Mouse (Mus musculus): Measurements from ENCODE around the gene Palm2. TPM values are rescaled to one million over a fixed set of nuclear protein-coding genes. Genes with fewer than 3 reads are reported as not detected.

Gene Palm2
- polyA plus RNA-seq, 1 experiment = 75.2 TPM

DNA sequence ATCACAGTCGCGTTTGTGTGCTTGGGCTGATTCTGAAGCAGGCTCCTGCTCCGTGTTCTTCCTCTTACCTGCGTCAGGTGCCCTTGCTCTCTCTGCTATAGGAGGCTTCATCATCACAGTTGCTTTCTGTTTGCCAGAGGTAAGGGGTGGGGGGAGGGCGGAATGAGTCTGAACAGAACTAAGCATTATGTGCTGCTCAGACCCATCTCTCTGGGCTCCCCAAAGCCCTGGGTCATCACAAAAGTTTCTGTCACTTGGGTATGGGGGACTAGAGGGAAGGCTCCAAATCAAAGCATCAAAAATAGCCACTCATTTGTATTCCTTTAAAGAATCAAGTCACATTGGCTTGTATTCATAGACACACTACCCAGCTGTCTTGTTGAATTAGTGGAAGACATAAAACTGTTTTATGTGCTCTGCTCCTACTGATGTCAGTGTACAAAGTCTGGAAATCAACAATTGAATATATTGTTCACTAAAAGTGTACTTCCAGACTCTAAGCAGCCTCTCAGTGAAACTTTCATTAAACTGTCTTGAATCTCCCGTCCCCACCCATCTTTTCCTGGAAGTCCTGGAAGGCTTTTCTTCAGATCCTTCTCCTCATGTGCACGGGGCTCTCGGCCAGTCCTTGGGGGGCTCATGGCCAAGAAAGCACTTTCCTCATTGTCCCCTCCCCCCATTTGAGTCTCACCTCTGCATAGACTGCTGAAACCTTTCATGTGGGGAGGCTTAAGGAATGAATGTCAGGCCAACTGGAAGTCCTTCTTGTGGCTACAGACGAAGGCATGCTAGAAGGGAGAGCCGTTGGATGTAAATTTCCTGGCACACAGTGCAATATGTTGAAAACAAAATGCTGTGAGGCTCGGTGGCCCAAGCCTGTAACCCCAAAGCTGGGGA is 269.8 kb downstream of the Palm2 start:
- Histone ChIP-seq H3K4me1 (ENCODE audit: control insufficient read depth, insufficient read depth, low read length) (no peaks in the 10 kb centered on the region), H3K27ac (ENCODE audit: insufficient read depth, low read length) (no peak overlapping the region), H3K4me3 (ENCODE audit: insufficient read depth, low read length) (no peak overlapping the region)
- no peak for TF ChIP-seq CTCF (IDR thresholded peaks at IDR 0.05; ENCODE audit: borderline replicate concordance, insufficient read depth, low read length)
- no peak for TF ChIP-seq POLR2A (IDR thresholded peaks at IDR 0.05; ENCODE audit: low read depth, low read length)

DNA sequence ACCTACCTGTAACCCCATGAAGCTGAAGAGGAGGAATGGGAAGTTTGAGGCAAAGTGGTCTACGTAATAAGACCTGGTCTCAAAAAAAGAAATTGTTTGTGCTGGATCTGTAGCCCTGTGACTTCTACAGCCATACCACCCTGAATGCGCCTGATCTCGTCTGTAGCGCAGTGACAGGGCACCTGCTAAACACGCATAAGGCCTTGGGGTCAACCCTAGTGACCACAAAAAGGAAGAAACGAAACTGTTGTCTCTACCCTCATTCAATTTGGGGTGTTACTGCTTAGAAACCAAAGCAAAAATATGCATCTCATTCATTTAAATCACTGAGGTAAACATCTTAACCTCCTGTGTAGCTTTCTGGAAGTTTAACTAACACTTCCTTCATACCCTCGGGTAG is 270.5 kb downstream of the Palm2 start:
- Histone ChIP-seq H3K4me3 (ENCODE audit: insufficient read depth, low read length) (no peak overlapping the region), H3K27ac (ENCODE audit: insufficient read depth, low read length) (no peak overlapping the region), H3K4me1 (ENCODE audit: control insufficient read depth, insufficient read depth, low read length) (no peaks in the 10 kb centered on the region)
- TF ChIP-seq POLR2A (IDR thresholded peaks at IDR 0.05; ENCODE audit: low read depth, low read length) (no peak), CTCF (IDR thresholded peaks at IDR 0.05; ENCODE audit: borderline replicate concordance, insufficient read depth, low read length) (no peak)

DNA sequence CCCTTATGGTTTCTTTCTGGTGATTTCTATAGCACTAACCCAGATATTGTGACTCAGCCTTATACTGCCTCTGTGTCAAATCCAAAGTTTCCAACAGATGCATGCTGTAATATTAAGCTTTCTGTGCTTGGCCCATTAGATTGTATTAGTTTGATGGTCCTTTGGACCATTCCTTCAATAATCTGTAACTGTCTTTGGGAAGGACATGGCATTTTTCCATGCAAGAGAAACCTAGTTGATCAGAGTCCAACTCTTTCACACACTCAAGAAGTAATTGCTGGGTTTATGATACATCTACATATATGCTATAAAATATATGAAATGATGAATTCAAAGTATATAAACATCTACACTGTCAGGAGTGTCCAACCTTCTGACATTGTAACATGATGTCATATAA is 281.8 kb downstream of the Palm2 start:
- Histone ChIP-seq H3K4me3 (ENCODE audit: insufficient read depth, low read length) (no peak overlapping the region), H3K27ac (ENCODE audit: insufficient read depth, low read length) (no peak overlapping the region), H3K4me1 (ENCODE audit: control insufficient read depth, insufficient read depth, low read length) (no peaks in the 10 kb centered on the region; the same call in 1 of the 2 replicates)
- TF ChIP-seq POLR2A (IDR thresholded peaks at IDR 0.05; ENCODE audit: low read depth, low read length) (no peak), CTCF (IDR thresholded peaks at IDR 0.05; ENCODE audit: borderline replicate concordance, insufficient read depth, low read length) (no peak)

DNA sequence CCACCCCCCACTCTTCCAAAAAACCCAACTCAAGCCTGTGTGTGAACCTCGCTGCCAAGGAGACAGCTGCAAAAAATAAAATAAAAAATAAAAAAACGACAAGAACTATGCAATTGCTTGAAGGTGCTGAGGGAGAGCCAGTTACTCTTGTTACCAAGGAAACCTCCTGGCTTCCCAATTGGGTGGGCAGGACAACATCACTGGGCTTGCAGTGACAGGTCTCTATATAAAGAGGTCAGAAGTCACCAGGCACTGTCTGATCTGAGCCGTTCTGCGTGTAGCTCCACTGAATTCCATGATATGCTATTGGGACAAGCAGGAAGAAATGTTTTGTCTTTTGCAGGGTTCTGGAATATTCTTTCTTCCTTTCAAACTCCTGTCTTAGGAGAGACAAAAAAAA is 282.7 kb downstream of the Palm2 start:
- Histone ChIP-seq H3K27ac (ENCODE audit: insufficient read depth, low read length) (no peak overlapping the region), H3K4me1 (ENCODE audit: control insufficient read depth, insufficient read depth, low read length) (no peaks in the 10 kb centered on the region; the same call in 1 of the 2 replicates), H3K4me3 (ENCODE audit: insufficient read depth, low read length) (no peak overlapping the region)
- TF ChIP-seq CTCF (IDR thresholded peaks at IDR 0.05; ENCODE audit: borderline replicate concordance, insufficient read depth, low read length) = no peak
- no peak for TF ChIP-seq POLR2A (IDR thresholded peaks at IDR 0.05; ENCODE audit: low read depth, low read length)

DNA sequence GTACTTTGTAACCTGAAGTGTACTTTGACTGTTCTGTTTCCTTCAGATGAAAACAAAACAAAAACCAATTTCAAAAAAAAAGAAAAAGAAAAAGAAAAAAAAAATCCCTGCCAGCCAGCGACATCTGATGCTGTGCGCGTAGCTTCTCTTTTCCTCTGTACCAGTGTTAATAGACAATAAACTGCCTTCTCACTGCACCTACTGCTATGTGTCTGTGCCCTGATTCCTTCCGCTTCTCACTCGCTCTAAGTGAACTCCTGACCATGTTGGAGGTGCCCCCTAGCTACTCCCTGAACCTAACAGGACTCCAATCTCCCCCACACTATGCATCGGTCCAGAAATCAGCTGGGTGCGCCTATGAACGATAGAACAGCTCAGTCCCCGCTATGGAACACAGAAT is 283.3 kb downstream of the Palm2 start, which contains the start of gene Akap2:
TSS of gene Akap2 (plus strand) at position 304 of the 400 bp plus-strand sequence.
- TF ChIP-seq CTCF (IDR thresholded peaks at IDR 0.05; ENCODE audit: borderline replicate concordance, insufficient read depth, low read length) (no peak), POLR2A (IDR thresholded peaks at IDR 0.05; ENCODE audit: low read depth, low read length) (no peak)
- Histone ChIP-seq H3K27ac (ENCODE audit: insufficient read depth, low read length) (no peak within 1 kb of the TSS), H3K4me1 (ENCODE audit: control insufficient read depth, insufficient read depth, low read length) (no peaks in the 10 kb centered on the region; the same call in 1 of the 2 replicates), H3K4me3 (ENCODE audit: insufficient read depth, low read length) (no peak within 1 kb of the TSS)

DNA sequence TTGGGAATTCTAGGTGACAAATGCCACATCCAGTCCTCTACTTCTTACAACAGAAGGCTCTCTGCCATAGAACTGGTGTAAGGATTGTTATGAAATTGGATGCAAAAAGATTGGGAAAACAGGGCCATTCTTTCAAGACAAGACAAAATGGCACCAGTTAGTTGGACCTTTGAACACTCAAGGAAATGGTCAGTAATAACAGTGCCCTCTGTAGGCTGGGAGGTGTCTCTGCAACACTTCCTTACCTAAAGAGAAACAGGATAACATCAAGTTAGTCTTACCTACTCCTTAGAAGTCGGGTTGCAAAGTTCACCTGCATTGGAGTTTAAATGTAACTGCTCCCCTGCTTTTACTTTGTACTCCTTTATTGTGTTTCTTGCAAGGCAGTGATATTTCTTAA is 285.3 kb downstream of the Palm2 start:
- TF ChIP-seq CTCF (IDR thresholded peaks at IDR 0.05; ENCODE audit: borderline replicate concordance, insufficient read depth, low read length) = no peak
- TF ChIP-seq POLR2A (IDR thresholded peaks at IDR 0.05; ENCODE audit: low read depth, low read length) = no peak
- H3K4me1 ChIP-seq (ENCODE audit: control insufficient read depth, insufficient read depth, low read length) = no peaks in the 10 kb centered on the region; the same call in 1 of the 2 replicates
- no peak overlapping the region for H3K4me3 ChIP-seq (ENCODE audit: insufficient read depth, low read length)
- H3K27ac ChIP-seq (ENCODE audit: insufficient read depth, low read length) = no peak overlapping the region

DNA sequence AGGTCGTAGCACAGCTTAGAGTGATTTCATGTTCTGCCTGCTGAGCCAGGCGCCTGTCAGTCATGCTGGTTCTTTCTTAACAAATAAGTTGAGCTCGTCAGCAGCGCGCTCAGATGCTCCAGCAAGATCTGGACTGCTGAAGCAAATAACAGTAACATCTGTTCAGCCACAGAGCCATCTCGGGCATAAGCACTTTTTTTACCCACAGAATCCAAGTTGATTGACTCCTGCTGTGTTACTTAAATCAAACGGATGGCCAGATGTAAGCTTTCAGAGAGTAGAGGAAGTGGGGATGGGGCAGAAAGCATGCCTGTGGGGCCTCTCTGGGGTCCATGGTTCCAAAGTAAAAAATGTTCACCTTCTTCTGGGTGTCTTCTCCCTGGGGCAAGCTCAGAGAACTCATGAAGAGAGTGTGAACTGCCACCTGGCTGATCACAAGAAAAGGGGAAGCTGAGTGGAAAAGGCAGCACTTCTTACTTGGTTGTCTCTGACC is 286.9 kb downstream of the Palm2 start:
- H3K27ac ChIP-seq (ENCODE audit: insufficient read depth, low read length) = no peak overlapping the region
- H3K4me3 ChIP-seq (ENCODE audit: insufficient read depth, low read length) = no peak overlapping the region
- TF ChIP-seq CTCF (IDR thresholded peaks at IDR 0.05; ENCODE audit: borderline replicate concordance, insufficient read depth, low read length) (no peak), POLR2A (IDR thresholded peaks at IDR 0.05; ENCODE audit: low read depth, low read length) (no peak)
- H3K4me1 ChIP-seq (ENCODE audit: control insufficient read depth, insufficient read depth, low read length) = no peaks in the 10 kb centered on the region; the same call in 1 of the 2 replicates

- TF ChIP-seq POLR2A (IDR thresholded peaks at IDR 0.05; ENCODE audit: low read depth, low read length) = no peak
- TF ChIP-seq CTCF (IDR thresholded peaks at IDR 0.05; ENCODE audit: borderline replicate concordance, insufficient read depth, low read length) = no peak
- Histone ChIP-seq H3K4me3 (ENCODE audit: insufficient read depth, low read length) (no peak overlapping the region), H3K4me1 (ENCODE audit: control insufficient read depth, insufficient read depth, low read length) (no peaks in the 10 kb centered on the region; the same call in 1 of the 2 replicates), H3K27ac (ENCODE audit: insufficient read depth, low read length) (no peak overlapping the region)
Observed at GRCm38 (mm10) chr4:57722296-57722695, 288.2 kb downstream of the Palm2 start.

DNA sequence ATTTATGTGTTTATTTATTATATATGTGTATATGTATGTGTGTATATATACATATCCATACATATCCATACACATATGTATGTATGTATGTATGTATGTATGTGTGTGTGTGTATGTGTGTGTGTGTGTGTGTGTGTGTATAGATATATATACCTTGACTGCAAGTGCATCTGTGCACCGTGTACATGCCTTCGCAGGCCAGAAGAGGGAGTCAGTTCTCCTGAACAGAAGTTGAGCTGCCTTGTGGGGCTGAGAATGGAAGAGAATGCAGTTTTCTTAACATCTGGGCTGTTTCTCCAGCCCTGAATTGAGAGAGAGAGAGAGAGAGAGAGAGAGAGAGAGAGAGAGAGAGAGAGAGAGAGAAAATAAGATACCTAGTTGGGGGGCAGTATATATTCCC is 289.6 kb downstream of the Palm2 start:
- H3K27ac ChIP-seq (ENCODE audit: insufficient read depth, low read length) = no peak overlapping the region
- no peak overlapping the region for H3K4me3 ChIP-seq (ENCODE audit: insufficient read depth, low read length)
- TF ChIP-seq CTCF (IDR thresholded peaks at IDR 0.05; ENCODE audit: borderline replicate concordance, insufficient read depth, low read length) (peak; percentile 26; the same call in 1 of the 2 replicates), POLR2A (IDR thresholded peaks at IDR 0.05; ENCODE audit: low read depth, low read length) (no peak)
- H3K4me1 ChIP-seq (ENCODE audit: control insufficient read depth, insufficient read depth, low read length) = no peaks in the 10 kb centered on the region; the same call in 1 of the 2 replicates

GRCm38 (mm10) chr4:57725569-57725968 is 291.5 kb downstream of the Palm2 start:
- peaks cover 3% of the 10 kb centered on the region for H3K4me1 ChIP-seq (ENCODE audit: control insufficient read depth, insufficient read depth, low read length)
- H3K4me3 ChIP-seq (ENCODE audit: insufficient read depth, low read length) = no peak overlapping the region
- TF ChIP-seq POLR2A (IDR thresholded peaks at IDR 0.05; ENCODE audit: low read depth, low read length) (no peak), CTCF (IDR thresholded peaks at IDR 0.05; ENCODE audit: borderline replicate concordance, insufficient read depth, low read length) (no peak)
- H3K27ac ChIP-seq (ENCODE audit: insufficient read depth, low read length) = no peak overlapping the region

All from embryonic fibroblast, embryonic 13.5 days (primary cell).